Mouse (Mus musculus) midbrain, embryonic 11.5 days (tissue): ENCODE results near the gene Slc25a34. TPM values are rescaled to one million over a fixed set of nuclear protein-coding genes. Genes with fewer than 3 reads are reported as not detected.
A peak's percentile ranks its signal among the peaks of the same experiment; 100 is the strongest.

ENCODE experiments used
- ATAC-seq: fragments of 200-750 bp; cut with Nextera tagmentation; 2 replicates; pipeline ENCODE4 v1.8.0; 2017; ENCODE audit warnings: moderate TSS enrichment, moderate library complexity; ENCODE audit not compliant: low FRiP score
- DNase-seq: peaks from one replicate; pipeline ENCODE4 v3.0.0; 2015; ENCODE audit warnings: low spot score; ENCODE audit errors: missing footprints
- H3K27ac ChIP-seq: fragments of 300-500 bp; sonication (generic); 2 replicates; pipeline ENCODE4 v1.5.1; 2014; ENCODE audit warnings: low read depth, low read length
- H3K27me3 ChIP-seq: fragments of 300-500 bp; sonication (generic); 2 replicates; pipeline ENCODE4 v1.6.1; 2014; ENCODE audit warnings: mild to moderate bottlenecking, low read length, moderate library complexity, mixed read lengths; ENCODE audit not compliant: control insufficient read depth, insufficient read depth
- H3K36me3 ChIP-seq: fragments of 300-500 bp; sonication (generic); 2 replicates; pipeline ENCODE4 v1.6.1; 2014; ENCODE audit warnings: mild to moderate bottlenecking, low read length, moderate library complexity, mixed read lengths; ENCODE audit not compliant: control insufficient read depth, insufficient read depth
- H3K4me1 ChIP-seq: fragments of 300-500 bp; sonication (generic); 2 replicates; pipeline ENCODE4 v1.6.1; 2014; ENCODE audit warnings: low read length; ENCODE audit not compliant: control insufficient read depth, insufficient read depth
- H3K4me2 ChIP-seq: fragments of 300-500 bp; sonication (generic); 2 replicates; pipeline ENCODE4 v1.6.1; 2014; ENCODE audit warnings: mild to moderate bottlenecking, moderate library complexity
- H3K4me3 ChIP-seq: fragments of 300-500 bp; sonication (generic); 2 replicates; pipeline ENCODE4 v1.5.1; 2014; ENCODE audit warnings: low read depth, low read length
- H3K9ac ChIP-seq: fragments of 300-500 bp; sonication (generic); 2 replicates; pipeline ENCODE4 v1.6.1; 2014; ENCODE audit warnings: low read length
- H3K9me3 ChIP-seq: fragments of 300-500 bp; sonication (generic); 2 replicates; pipeline ENCODE4 v1.6.1; 2016; ENCODE audit warnings: low read length; ENCODE audit not compliant: control insufficient read depth
- WGBS: fragments of 180-500 bp; shearing (Covaris S2); extraction: QIAGEN DNeasy Blood & Tissue Kit; methylation state at CpG from one replicate; pipeline ENCODE4 v1.1.7; 2014; 5-methylcytosine and 5-hydroxymethylcytosine counted together
- polyA plus RNA-seq: library from polyadenylated mRNA; unstranded; fragments of >200 nt; fragmentation: Nextera tagmentation; extraction: Ambion mirVana; gene quantifications from 2 replicates; pipeline ENCODE4 v1.2.1, GENCODE M21; 2014

Slc25a34 gene
- polyA plus RNA-seq, 1 experiment from 2014 or later: not detected

DNA sequence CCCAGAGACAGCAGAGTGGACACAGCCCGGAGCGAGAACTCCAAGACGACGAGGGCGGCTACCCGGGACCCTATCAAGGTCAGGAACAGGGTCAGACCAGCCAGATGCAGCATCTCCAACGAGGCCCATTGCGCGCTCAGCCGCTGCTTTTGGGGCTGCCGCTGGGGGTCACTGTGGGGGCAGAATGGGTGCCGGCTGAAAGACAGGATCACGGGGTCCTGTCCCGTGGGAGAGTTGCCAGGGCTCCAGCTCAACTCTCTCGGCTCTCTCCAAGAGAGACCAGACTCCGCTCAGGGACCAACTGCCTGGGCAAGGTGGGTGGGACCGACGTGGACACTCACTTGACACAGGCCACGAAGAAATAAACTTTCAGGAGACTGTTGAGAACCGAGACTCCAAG is 6.3 kb downstream of the Slc25a34 start:
- Histone ChIP-seq H3K9me3 (no peaks in the 10 kb centered on the region), H3K4me1 (peaks cover 5% of the 10 kb centered on the region), H3K4me3 (peak overlapping the region; percentile 17), H3K4me2 (peak overlapping the region; percentile 45), H3K36me3 (no peaks in the 10 kb centered on the region), H3K9ac (peak overlapping the region; percentile 38; the same call in 1 of the 2 replicates), H3K27ac (no peak overlapping the region), H3K27me3 (no peaks in the 10 kb centered on the region; the same call in 1 of the 2 replicates)
- 7% methylated on average over 20 of the region's 20 CpGs for WGBS
- DNase-seq (peak; percentile 93), ATAC-seq (peak; percentile 55; the same call in 1 of the 2 replicates)

DNA sequence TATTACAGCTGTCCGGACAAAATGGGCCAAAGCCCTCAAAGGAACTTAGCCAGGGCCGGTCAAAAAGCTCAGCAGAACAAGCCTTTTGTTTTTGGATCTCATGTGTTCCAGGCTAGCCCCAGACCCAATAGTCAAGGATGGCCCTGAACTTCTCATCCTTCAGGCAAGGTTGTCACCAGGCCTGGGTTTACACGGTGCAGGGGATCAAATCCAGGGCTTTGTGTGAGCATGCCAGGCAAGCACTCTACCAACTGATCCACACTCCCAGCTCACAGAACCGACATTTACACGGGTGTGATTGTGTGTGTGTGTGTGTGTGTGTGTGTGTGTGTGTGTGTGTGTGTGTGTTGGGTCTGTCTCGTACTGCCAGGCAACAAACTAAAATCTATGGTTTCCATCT is 6.8 kb downstream of the Slc25a34 start:
- WGBS: 77% methylated on average over 6 of the region's 6 CpGs

DNA sequence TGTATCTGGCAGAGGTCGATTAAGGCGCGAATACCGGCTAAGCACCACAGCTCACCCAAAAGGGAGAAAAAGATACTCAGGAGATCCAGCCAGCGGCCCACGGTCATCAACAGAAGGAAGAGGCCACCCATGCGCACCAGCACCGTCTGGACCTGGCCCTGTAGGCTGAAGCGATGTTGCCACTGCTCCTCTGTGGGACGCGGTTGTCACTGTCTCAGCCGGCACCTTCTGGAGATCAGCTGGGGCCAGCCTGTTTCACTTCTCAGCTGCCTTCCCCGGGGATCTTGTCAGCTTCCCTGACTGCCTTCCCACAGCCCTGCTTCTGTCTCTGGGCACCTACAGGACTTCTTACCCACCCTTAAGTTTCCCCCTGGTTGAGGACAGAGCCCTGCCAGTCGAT is 8.7 kb downstream of the Slc25a34 start:
- DNase-seq: peak; percentile 69

More for the DNA sequence above, 6.8 kb downstream of the Slc25a34 start:
- H3K36me3 ChIP-seq: no peaks in the 10 kb centered on the region
- peaks cover 5% of the 10 kb centered on the region for H3K4me1 ChIP-seq
- H3K9me3 ChIP-seq: no peaks in the 10 kb centered on the region
- DNase-seq: no peak
- H3K4me3 ChIP-seq: no peak overlapping the region
- H3K9ac ChIP-seq: no peak overlapping the region
- H3K4me2 ChIP-seq: no peak overlapping the region
- H3K27ac ChIP-seq: no peak overlapping the region
- no peak for ATAC-seq
- H3K27me3 ChIP-seq: no peaks in the 10 kb centered on the region; the same call in 1 of the 2 replicates

DNA sequence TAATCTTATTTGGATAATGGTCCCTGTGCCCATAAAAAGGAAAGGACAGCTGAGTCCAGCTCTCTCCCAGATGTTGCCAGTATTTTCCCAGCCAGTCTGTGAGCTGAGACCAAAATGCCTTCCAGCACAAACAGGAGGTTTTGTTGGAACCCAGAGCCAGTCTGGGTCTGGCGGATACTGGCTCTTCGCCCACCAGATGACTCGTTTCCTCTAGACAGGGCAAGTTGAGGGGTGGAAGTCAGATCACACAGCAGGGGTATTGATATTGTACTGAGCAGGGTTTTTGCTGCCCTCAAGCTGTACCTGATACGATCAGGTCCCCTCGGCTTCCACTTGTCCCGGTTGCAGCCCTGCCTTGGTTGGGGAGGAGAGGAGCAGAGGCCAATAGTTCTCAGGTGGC is 14.1 kb downstream of the Slc25a34 start:
- Histone ChIP-seq H3K9ac (no peak overlapping the region), H3K4me3 (no peak overlapping the region), H3K4me2 (no peak overlapping the region), H3K27ac (no peak overlapping the region), H3K4me1 (no peaks in the 10 kb centered on the region), H3K9me3 (no peaks in the 10 kb centered on the region), H3K36me3 (no peaks in the 10 kb centered on the region), H3K27me3 (no peaks in the 10 kb centered on the region)
- ATAC-seq (no peak), DNase-seq (peak; percentile 10)
- WGBS: 81% methylated on average over 6 of the region's 6 CpGs

More for the DNA sequence above, 8.7 kb downstream of the Slc25a34 start:
- 86% methylated on average over 14 of the region's 14 CpGs for WGBS
- Histone ChIP-seq H3K4me1 (peaks cover 5% of the 10 kb centered on the region), H3K9ac (no peak overlapping the region), H3K9me3 (no peaks in the 10 kb centered on the region), H3K4me2 (no peak overlapping the region), H3K27ac (no peak overlapping the region), H3K27me3 (no peaks in the 10 kb centered on the region; the same call in 1 of the 2 replicates), H3K36me3 (no peaks in the 10 kb centered on the region), H3K4me3 (no peak overlapping the region)
- ATAC-seq: no peak

DNA sequence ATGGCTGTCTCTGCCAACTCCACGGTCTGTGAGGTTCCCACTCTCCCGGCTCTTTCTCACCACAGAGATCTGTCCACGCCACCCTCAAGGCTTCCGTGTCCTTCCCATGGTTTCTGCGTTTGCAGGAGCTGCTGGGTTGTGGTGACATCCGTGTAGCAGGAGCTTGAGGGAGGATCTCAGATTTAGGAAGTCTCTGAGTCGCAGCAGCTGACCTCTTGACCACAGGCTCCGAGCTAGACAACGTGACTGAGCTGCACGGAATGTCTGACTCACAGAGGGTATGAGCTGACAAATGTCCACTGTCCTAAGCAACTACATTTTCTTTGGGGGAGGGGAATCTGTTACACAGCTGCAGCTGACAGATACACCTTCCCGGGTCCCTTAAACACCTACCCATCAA is 17.8 kb downstream of the Slc25a34 start, which contains the start of gene Fblim1:
TSS of gene Fblim1 (minus strand) at position 236 of the 400 bp plus-strand sequence.
- Histone ChIP-seq H3K4me1 (no peaks in the 10 kb centered on the region), H3K27ac (no peak within 1 kb of the TSS), H3K27me3 (no peaks in the 10 kb centered on the region), H3K9ac (no peak within 1 kb of the TSS), H3K36me3 (no peaks in the 10 kb centered on the region), H3K9me3 (no peaks in the 10 kb centered on the region), H3K4me2 (no peak within 1 kb of the TSS), H3K4me3 (no peak within 1 kb of the TSS)
- WGBS: 83% methylated on average over 11 of the region's 11 CpGs
- DNase-seq (no peak), ATAC-seq (no peak)

DNA sequence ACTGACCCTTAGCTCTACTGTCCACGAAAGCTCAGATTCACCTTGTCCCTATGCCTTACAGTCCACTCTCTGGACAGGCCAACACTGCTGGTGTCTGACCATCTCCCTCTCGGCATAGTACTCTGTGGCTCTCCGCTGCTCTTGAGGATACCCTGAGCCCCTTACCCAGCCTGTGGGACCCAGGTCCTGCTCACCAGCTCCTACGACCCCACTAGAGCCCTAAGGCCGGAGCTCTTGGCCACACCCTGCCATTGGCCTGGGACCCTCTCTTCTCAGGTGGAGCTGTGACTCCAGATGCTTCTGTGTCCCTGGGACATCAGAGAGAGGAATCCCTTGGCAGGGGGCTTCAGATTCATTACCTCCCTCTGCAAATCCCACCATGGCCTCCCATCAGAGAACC is 18.2 kb downstream of the Slc25a34 start:
- no peaks in the 10 kb centered on the region for H3K4me1 ChIP-seq
- no peaks in the 10 kb centered on the region for H3K9me3 ChIP-seq
- H3K27ac ChIP-seq: no peak overlapping the region
- ATAC-seq (no peak), DNase-seq (no peak)
- no peak overlapping the region for H3K4me2 ChIP-seq
- H3K9ac ChIP-seq: no peak overlapping the region
- H3K36me3 ChIP-seq: no peaks in the 10 kb centered on the region
- H3K4me3 ChIP-seq: no peak overlapping the region
- no peaks in the 10 kb centered on the region for H3K27me3 ChIP-seq
- 92% methylated on average over 5 of the region's 5 CpGs for WGBS

DNA sequence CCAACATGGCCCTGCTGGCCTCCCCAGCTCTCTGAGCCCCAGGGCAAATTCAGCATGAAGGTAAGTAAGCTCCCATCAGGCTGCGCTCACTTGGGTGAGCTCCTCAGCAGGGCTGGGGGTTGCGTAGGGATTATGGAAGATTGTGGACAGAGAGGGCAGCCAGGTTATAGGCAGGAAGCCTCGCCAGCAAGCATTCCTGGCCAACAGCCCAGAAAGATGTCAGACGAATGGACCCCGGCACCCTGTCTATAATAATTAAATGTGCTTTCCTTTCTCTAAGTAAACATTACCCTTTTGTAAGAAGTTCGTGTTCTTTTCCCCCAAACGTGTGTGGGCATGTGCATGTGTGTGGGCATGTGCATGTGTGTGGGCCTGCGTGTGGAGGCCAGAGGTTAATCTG is 19.1 kb downstream of the Slc25a34 start:
- no peak overlapping the region for H3K27ac ChIP-seq
- H3K9ac ChIP-seq: no peak overlapping the region
- H3K4me2 ChIP-seq: no peak overlapping the region
- ATAC-seq: no peak
- H3K27me3 ChIP-seq: peaks cover 6% of the 10 kb centered on the region
- no peak overlapping the region for H3K4me3 ChIP-seq
- DNase-seq: no peak
- no peaks in the 10 kb centered on the region for H3K9me3 ChIP-seq
- no peaks in the 10 kb centered on the region for H3K36me3 ChIP-seq
- WGBS: 75% methylated on average over 8 of the region's 8 CpGs
- H3K4me1 ChIP-seq: peaks cover 4% of the 10 kb centered on the region

DNA sequence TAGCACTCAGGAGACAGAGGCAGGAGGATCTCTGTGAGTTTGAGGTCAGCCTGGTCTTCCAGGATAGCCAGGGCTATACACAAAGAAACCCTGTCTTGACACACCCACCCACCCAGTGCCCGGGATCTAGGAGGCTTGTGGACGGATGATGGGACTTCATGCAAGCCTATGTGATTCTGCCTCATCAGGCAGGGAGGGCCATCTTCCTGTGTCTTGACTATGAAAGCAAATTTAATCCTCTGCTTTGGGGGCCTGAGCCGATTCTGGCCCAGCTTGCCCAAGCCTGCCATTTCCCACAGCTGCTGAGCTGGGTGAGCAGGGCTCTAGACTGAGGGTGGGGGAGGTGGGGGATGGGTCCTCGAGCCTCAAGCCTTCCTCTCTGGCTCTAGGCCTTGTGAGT is 19.7 kb downstream of the Slc25a34 start:
- H3K4me1 ChIP-seq: peaks cover 6% of the 10 kb centered on the region
- ATAC-seq (no peak), DNase-seq (no peak)
- H3K9ac ChIP-seq: no peak overlapping the region
- no peaks in the 10 kb centered on the region for H3K9me3 ChIP-seq
- WGBS: 78% methylated on average over 4 of the region's 4 CpGs
- no peak overlapping the region for H3K4me2 ChIP-seq
- H3K27me3 ChIP-seq: peaks cover 12% of the 10 kb centered on the region
- H3K36me3 ChIP-seq: no peaks in the 10 kb centered on the region
- H3K4me3 ChIP-seq: no peak overlapping the region
- H3K27ac ChIP-seq: no peak overlapping the region

DNA sequence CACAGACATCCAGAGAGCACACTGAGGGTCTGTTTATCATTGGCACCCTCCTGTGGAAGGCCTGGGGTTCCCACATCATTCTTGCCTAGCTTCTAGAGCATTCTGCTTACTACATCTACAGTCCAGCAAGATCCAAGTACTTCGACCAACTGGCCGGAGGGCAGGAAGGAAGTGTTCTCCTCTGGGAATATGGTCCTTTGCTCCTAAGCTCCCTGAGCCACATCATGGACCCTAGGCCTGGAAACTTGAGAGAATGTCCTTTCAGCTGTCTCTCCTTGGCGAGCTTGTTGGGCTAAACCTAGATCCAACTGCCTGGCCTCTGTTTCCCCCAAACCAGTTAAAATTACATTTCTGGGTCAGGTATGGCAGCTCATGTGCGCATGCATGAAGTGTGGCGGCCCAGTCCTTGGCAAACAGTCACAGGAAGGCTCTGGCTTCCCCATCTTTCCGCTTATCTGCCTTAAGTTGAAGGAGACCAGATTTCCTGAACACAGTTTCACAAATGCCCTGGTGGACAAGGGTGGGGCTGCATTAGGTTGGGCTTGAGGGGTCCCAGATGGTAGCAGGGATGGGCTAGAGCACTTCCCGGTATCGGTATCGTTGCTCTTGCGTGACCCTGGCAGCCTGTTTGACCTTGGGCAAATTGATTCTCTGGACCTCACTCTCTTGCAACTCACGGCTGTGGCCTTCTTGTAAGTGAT is 20.9 kb downstream of the Slc25a34 start:
- Histone ChIP-seq H3K27me3 (peaks cover 15% of the 10 kb centered on the region), H3K27ac (no peak overlapping the region), H3K9me3 (no peaks in the 10 kb centered on the region), H3K4me3 (no peak overlapping the region), H3K36me3 (no peaks in the 10 kb centered on the region), H3K9ac (no peak overlapping the region), H3K4me2 (no peak overlapping the region), H3K4me1 (peaks cover 15% of the 10 kb centered on the region)
- DNase-seq (no peak), ATAC-seq (no peak)
- 81% methylated on average over 11 of the region's 11 CpGs for WGBS
